Comparison of ENCODE assay signal across 8 mouse cellular contexts in genomic region chr3:41182036-41182899, GRCm38 (mm10).
DNase-seq lines count a peak whose midpoint lies in the region; ATAC-seq and TF ChIP-seq lines count a peak whose summit lies in the region.

No protein-coding gene starts in this region.

- TF ChIP-seq CTCF in kidney, postnatal 0 days (IDR thresholded peaks at IDR 0.05; ENCODE audit: low read depth): peak; percentile 99
- peak; percentile 85 for TF ChIP-seq CTCF in liver, adult 2 months (IDR thresholded peaks at IDR 0.05; ENCODE audit: low read depth, low read length)

- WGBS in heart, embryonic 13.5 days: 48% methylated on average over 15 of the region's 15 CpGs
- WGBS in kidney, postnatal 0 days: 46% methylated on average over 15 of the region's 15 CpGs
- WGBS in liver, adult 2 months: 53% methylated on average over 15 of the region's 15 CpGs
- WGBS in stomach, embryonic 14.5 days: 43% methylated on average over 15 of the region's 15 CpGs

- no peak overlapping the region for H3K27ac ChIP-seq in heart, embryonic 13.5 days (replicated peaks)
- no peak overlapping the region for H3K27ac ChIP-seq in kidney, postnatal 0 days
- no peak overlapping the region for H3K27ac ChIP-seq in liver, adult 2 months (replicated peaks; ENCODE audit: insufficient read depth, low read depth, low read length)
- no peak overlapping the region for H3K27ac ChIP-seq in stomach, embryonic 14.5 days (ENCODE audit: low read length)

- H3K4me1 ChIP-seq in heart, embryonic 13.5 days: peaks cover 39% of the 10 kb centered on the region
- H3K4me1 ChIP-seq in kidney, postnatal 0 days (replicated peaks; ENCODE audit: insufficient read depth, low read length): 0 out of 2 replicates have a peak, but pooled peaks cover 6% of the 10 kb centered on the region
- no peaks in the 10 kb centered on the region for H3K4me1 ChIP-seq in liver, adult 2 months (ENCODE audit: control insufficient read depth, insufficient read depth, low read length)
- 0 out of 2 replicates have a peak, but pooled peaks cover 3% of the 10 kb centered on the region for H3K4me1 ChIP-seq in stomach, embryonic 14.5 days (ENCODE audit: control insufficient read depth, insufficient read depth, low read length)

- no peaks in the 10 kb centered on the region for H3K27me3 ChIP-seq in heart, embryonic 13.5 days (replicated peaks)
- H3K27me3 ChIP-seq in kidney, postnatal 0 days (ENCODE audit: insufficient read depth, low read length): no peaks in the 10 kb centered on the region
- H3K27me3 ChIP-seq in liver, adult 2 months (ENCODE audit: control insufficient read depth, insufficient read depth, low read length): no peaks in the 10 kb centered on the region
- H3K27me3 ChIP-seq in stomach, embryonic 14.5 days (ENCODE audit: control insufficient read depth, insufficient read depth, low read length): no peaks in the 10 kb centered on the region

- peak; percentile 48; the same call in 1 of the 2 replicates for ATAC-seq in heart, embryonic 13.5 days (ENCODE audit: extremely low read depth, insufficient number of reproducible peaks, low FRiP score, low TSS enrichment)
- ATAC-seq in kidney, postnatal 0 days (replicated peaks; ENCODE audit: low FRiP score, low read depth): peak; percentile 88
- ATAC-seq in stomach, embryonic 14.5 days (ENCODE audit: insufficient number of reproducible peaks, insufficient read depth, low FRiP score, low read depth): peak; percentile 69; the same call in 1 of the 2 replicates

- peak overlapping the region; percentile 28; the same call in 1 of the 2 replicates for H3K9ac ChIP-seq in heart, embryonic 13.5 days
- no peak overlapping the region for H3K9ac ChIP-seq in kidney, postnatal 0 days (ENCODE audit: low read depth, low read length)
- no peak overlapping the region for H3K9ac ChIP-seq in liver, adult 2 months (ENCODE audit: low read depth, low read length)
- H3K9ac ChIP-seq in stomach, embryonic 14.5 days (replicated peaks; ENCODE audit: low read depth, low read length): no peak overlapping the region

- H3K79me2 ChIP-seq in liver, adult 2 months (ENCODE audit: control insufficient read depth, insufficient read depth, low read length): no peaks in the 10 kb centered on the region

- H3K4me3 ChIP-seq in heart, embryonic 13.5 days: no peak overlapping the region
- H3K4me3 ChIP-seq in kidney, postnatal 0 days (replicated peaks; ENCODE audit: low read depth, low read length): no peak overlapping the region
- no peak overlapping the region for H3K4me3 ChIP-seq in liver, adult 2 months (ENCODE audit: insufficient read depth, low read depth, low read length)
- H3K4me3 ChIP-seq in stomach, embryonic 14.5 days (ENCODE audit: low read depth, low read length): no peak overlapping the region

- peak overlapping the region; percentile 24; the same call in 1 of the 2 replicates for H3K4me2 ChIP-seq in heart, embryonic 13.5 days
- peak overlapping the region; percentile 21; the same call in 1 of the 2 replicates for H3K4me2 ChIP-seq in kidney, postnatal 0 days (ENCODE audit: low read length)
- no peak overlapping the region for H3K4me2 ChIP-seq in stomach, embryonic 14.5 days (replicated peaks; ENCODE audit: low read depth, low read length)

- TF ChIP-seq POLR2A in liver, adult 2 months (IDR thresholded peaks at IDR 0.05; ENCODE audit: extremely low read depth, insufficient read depth, low read length): no peak

- H3K9me3 ChIP-seq in heart, embryonic 13.5 days: no peaks in the 10 kb centered on the region
- H3K9me3 ChIP-seq in kidney, postnatal 0 days (replicated peaks; ENCODE audit: low read length): no peaks in the 10 kb centered on the region
- no peaks in the 10 kb centered on the region for H3K9me3 ChIP-seq in stomach, embryonic 14.5 days (ENCODE audit: control insufficient read depth, low read depth, low read length)

- peak; percentile 52 for DNase-seq in CD4-positive helper T cell, adult 2 months (ENCODE audit: low read depth, low spot score)
- DNase-seq in brain, embryonic 18.5 days (ENCODE audit: low read depth, low spot score): peak; percentile 71
- peak; percentile 67 for DNase-seq in fibroblast of lung, adult 2 months (ENCODE audit: low read depth)
- peak; percentile 95 for DNase-seq in kidney, postnatal 0 days (ENCODE audit: low spot score)
- DNase-seq in liver, adult 2 months (ENCODE audit: extremely low read depth, low read depth, low spot score): peak; percentile 61
- peak; percentile 23 to 60 for DNase-seq in natural killer cell, adult 2 months (ENCODE audit: low spot score in 2 of 2)

- no peaks in the 10 kb centered on the region for H3K36me3 ChIP-seq in heart, embryonic 13.5 days
- H3K36me3 ChIP-seq in kidney, postnatal 0 days (ENCODE audit: insufficient read depth, low read length): no peaks in the 10 kb centered on the region
- H3K36me3 ChIP-seq in liver, adult 2 months (ENCODE audit: control insufficient read depth, insufficient read depth, low read length): no peaks in the 10 kb centered on the region
- no peaks in the 10 kb centered on the region for H3K36me3 ChIP-seq in stomach, embryonic 14.5 days (ENCODE audit: control insufficient read depth, insufficient read depth, low read length)

Comparison
In these comparisons a context has a peak if more than half of its experiments do, and no peak if none do; other contexts are left out.
1. DNase-seq: peak in every context shown above with its lines; median percentile 95 in kidney, postnatal 0 days; 71 in brain, embryonic 18.5 days; 67 in fibroblast of lung, adult 2 months; 61 in liver, adult 2 months; 52 in CD4-positive helper T cell, adult 2 months; 42 in natural killer cell, adult 2 months.